Mouse (Mus musculus): ENCODE data around the gene Bcl7b.

Gene Bcl7b

DNA sequence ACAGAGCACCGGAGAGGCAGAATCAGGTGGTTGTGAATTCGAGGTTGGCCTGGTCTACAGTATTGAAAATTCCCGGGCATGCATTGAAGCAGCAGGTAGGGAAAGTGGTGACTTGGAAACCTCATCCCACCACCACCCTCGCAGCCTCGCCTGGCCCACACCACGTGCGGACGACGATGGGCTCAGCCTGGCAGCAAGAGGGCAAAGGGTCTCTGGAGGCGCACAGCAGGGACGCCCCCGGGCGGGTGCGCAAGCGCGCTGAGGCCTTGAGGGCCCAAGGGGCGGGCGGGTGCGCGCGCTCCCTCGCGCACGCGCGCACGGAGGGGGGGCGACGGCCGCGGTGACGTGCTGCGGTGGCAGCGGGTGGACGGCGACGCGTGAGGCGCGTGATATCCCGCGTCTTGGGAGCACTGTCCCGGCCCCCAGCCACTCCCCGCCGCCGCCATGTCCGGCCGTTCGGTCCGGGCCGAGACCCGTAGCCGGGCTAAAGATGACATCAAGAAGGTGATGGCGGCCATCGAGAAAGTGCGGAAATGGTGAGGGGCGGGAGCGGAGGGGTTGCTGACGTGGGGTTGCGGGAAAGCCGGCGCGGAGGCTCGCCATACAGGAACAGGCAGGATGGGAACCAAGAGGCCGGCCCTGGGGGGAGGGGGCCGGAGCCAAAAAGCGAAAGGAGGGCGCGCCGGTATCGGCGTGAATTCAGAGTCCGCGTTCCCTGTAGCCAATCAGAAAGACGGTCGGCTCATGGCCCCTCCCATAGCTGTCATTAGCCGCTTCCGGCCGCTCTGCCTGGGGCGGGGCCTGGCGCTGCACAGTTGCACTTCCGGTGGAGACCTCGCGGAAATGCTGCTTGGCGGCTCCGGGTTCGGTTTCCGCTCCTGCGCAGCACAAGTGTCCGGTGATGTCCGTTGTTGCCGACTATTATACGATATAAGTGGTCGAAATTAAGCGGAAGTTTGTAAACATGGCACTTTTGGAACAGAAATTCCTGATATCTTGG is at the start of gene Bcl7b:
Gene Bcl7b, plus strand, starts transcription at position 221 of the 1,000 bp plus-strand sequence.
- peak; percentile 96 for DNase-seq (ENCODE audit: low read depth, low spot score)

DNA sequence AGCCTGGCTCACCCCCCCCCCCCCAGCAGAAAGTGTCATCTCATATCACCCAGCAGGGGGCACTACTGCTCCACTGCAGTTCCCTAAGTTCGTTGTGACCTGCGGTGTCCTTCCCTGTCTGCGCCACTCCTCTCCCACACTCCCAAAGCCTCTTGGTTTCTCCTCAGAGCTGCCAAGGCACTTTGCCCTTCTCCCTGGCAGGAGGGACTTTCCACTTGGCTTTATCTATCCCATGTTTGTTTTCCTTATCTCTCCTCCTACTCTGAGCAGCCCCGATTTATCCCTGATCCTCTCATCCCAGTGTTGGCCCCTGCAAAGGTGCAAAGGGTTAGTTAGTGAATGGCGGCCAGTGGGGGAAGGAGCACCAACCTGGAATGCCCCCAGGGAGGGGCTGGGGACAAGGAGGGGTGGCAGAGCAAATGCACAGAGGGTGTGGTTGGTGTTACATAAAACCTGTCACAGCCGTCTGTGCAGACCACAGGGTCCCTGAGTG is 49.4 kb upstream of the Bcl7b start:
- DNase-seq (ENCODE audit: low read depth, low spot score) = peak; percentile 19

- DNase-seq (ENCODE audit: low read depth, low spot score) = no peak
These were observed 47.3 kb upstream of the Bcl7b start for GRCm38 (mm10) chr5:135120753-135121152.

- DNase-seq (ENCODE audit: low read depth, low spot score) = no peak
These were observed 42.0 kb upstream of the Bcl7b start for GRCm38 (mm10) chr5:135126121-135126520.

GRCm38 (mm10) chr5:135127669-135128068 is 40.4 kb upstream of the Bcl7b start:
- no peak for DNase-seq (ENCODE audit: low read depth, low spot score)

DNA sequence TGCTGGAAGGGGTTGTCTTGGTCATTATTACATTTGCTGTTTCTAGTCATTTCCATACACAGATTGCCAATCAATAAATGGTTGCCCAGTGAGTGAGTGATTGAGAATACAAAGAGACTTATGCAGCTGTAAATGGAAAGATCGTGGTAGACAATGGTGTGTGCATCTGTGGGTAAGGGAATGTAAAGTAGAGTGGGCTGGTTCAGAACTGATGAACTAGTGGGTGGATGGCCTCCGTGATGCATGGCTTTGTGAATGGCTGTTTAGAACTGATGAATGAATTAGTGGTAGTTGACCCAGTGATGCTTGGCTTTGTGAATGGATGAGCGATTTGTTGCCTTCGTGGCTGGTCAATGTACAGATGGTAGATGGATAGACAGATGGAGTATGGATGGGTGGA is 38.3 kb upstream of the Bcl7b start:
- DNase-seq (ENCODE audit: low read depth, low spot score) = no peak

DNA sequence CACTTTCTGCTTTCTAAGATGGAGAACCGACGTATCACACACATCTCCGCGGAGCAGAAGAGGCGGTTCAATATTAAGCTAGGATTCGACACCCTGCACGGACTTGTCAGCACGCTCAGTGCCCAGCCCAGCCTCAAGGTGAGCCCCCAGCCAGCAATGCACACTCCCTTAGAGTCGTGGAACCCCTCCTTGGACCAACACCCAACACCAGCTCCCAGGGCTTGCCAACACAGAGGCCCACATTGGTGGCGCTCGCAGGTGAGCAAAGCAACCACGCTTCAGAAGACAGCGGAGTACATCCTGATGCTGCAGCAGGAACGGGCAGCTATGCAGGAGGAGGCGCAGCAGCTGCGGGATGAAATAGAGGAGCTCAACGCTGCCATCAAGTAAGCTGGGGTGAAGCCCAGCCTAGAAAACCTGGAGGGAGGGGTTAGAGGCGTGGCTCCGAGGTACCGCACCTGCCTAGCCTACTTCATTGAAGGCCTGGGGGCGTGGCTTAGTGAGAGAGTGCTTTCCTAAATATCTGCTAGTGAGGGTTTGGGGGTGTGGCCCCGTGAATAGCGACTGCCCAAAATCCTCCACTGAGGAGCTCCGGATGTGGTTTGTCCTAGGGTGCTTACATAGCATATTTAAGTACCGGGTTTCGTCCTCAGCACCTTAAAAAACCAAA is 34.2 kb upstream of the Bcl7b start:
- DNase-seq (ENCODE audit: low read depth, low spot score) = no peak

DNA sequence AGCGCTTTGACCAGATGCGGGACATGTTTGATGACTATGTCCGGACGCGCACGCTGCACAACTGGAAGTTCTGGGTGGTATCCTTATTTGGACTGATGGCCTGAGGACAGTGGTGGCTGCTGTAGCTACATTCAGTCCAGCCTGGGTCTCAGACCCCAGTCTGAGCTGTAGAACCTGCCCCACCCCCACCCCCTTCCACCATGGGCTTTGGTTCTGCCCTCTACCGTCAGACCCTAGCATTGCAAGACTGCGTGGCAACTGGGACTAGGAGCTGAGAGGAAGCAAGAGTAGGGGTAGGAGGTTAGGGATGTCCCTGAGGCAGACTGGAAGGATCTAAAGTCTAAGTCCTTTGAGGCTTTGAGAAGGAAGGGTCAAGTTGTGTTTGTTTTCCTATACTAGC is 33.5 kb upstream of the Bcl7b start:
- no peak for DNase-seq (ENCODE audit: low read depth, low spot score)

- no peak for DNase-seq (ENCODE audit: low read depth, low spot score)
These were observed 28.2 kb upstream of the Bcl7b start for GRCm38 (mm10) chr5:135139881-135140280.

DNA sequence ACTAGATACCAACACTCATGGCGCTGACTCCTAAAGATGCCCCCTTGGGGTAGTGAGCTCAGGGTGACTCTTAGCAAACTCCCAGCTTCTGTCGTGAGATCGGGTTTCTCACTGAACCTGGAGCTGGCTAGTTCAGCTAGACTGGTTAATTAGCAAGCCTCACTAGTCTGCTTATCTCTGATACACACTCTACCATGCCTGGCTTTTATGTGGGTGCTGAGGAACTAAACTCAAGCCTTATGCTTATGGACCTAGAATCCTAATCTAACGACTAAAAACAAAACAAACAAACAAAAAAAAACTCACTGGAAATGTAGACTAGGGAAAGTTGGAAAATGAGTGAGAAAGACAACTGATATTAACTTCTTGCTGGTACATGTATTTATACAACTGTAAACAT is 23.6 kb upstream of the Bcl7b start:
- no peak for DNase-seq (ENCODE audit: low read depth, low spot score)

- DNase-seq (ENCODE audit: low read depth, low spot score) = no peak
These were observed 22.6 kb upstream of the Bcl7b start for GRCm38 (mm10) chr5:135145532-135145931.

- no peak for DNase-seq (ENCODE audit: low read depth, low spot score)
These were observed 22.1 kb upstream of the Bcl7b start for GRCm38 (mm10) chr5:135145955-135146354.

- DNase-seq (ENCODE audit: low read depth, low spot score) = no peak
These were observed 19.4 kb upstream of the Bcl7b start for GRCm38 (mm10) chr5:135148715-135149052.

DNA sequence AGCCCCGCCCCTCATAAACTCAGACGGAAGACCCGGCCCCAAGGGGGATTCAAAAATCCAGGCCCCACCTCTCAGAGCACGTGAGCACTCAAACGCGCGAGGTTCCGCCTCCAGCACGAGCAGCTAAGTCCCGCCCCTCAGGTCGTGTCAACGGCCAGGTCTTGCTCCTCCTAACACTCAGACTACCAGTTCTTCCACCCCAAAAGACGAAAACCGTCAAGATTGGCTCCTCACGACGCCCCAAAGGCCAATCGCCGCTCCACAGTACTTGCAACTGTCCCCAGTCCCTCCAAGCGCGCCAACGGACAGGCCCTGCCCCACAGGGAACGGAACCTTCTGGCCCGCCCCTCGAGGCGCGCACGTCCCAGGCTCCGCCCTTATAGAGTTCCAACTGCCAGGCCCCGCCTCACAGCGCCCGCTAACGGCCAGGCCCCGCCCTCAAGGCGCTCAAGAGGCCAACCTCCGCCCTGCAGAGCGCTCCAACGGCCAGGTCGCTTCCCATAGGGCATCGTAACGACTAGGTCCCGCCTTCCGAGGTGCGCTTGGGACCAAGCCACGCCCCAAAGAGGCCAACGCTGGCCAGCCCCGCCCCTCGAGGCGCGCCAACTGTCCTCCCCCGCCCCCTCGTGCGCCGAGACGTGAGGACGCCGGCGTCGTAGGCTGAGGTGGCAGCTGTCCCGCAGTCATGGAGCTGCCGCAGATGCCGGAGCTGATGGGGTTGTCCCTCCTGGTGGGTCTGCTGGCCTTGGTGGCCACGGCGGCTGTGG is 18.8 kb upstream of the Bcl7b start, which contains the start of gene Tbl2:
Gene Tbl2, plus strand, starts transcription at position 605 of the 767 bp plus-strand sequence.
- peak; percentile 98 for DNase-seq (ENCODE audit: low read depth, low spot score)

GRCm38 (mm10) chr5:135149820-135150178 is 18.3 kb upstream of the Bcl7b start:
- no peak for DNase-seq (ENCODE audit: low read depth, low spot score)

DNA sequence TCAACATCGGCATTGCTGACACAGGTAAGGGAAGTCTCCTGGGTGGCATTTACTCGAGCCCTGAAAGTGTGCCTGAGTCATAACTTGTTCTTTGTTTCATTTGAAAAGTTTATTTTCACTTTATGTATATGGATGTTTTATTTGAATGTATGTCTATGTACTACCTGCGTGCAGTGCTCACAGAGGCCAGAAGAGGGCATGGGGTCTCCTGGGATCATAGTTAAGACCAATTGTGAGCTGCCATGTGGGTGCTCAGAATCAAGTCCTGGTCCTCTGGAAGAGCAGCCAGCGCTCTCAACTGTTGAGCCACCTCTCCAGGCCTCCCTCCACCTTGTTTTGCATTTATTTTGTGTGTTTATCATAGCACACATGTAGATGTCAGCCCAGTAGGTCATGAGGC is 11.6 kb upstream of the Bcl7b start:
- DNase-seq (ENCODE audit: low read depth, low spot score) = no peak

- peak; percentile 57 for DNase-seq (ENCODE audit: low read depth, low spot score)
These were observed 6.9 kb upstream of the Bcl7b start for GRCm38 (mm10) chr5:135161221-135161620.

GRCm38 (mm10) chr5:135161650-135162049 is 6.4 kb upstream of the Bcl7b start:
- DNase-seq (ENCODE audit: low read depth, low spot score) = no peak

DNA sequence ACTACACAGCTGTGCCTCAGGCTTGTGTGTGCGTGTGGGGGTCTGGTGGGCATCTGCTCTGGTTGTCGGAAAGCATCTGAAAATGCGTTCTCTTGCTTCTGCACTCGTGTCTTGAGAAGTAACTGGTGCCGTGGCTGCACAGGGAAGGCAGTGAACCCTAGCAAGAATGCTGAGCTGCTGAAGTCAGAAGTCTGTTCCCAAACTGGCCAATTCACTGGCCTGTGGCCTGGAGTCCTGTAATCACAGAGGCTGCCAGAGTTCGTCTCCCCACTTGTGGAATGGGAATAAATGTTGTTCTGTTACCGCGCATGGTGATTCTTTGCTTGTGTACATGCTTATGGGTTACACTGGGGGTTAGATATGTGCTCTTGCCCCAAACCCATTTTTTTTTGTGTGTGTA is 5.7 kb upstream of the Bcl7b start:
- DNase-seq (ENCODE audit: low read depth, low spot score) = no peak

DNA sequence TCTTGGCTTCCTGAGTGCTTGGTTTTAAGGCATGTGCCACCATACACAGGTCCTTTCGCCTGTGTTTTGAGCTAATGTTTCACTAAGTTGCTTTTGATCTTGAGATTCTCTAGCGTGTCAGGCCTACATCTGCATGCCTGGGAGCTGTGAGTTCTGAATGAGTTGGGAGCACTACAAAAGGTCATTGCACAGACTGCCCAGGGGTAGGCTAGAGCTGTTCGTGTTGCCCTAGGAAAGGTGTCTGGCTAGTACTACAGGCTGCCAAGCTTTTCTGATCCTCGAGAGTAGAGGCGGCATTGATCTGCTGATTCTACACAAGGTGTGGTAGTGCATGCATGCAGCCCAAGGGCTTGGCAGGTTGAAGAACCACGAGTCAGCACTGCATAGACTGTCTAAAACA is 5.3 kb upstream of the Bcl7b start:
- DNase-seq (ENCODE audit: low read depth, low spot score) = no peak

DNA sequence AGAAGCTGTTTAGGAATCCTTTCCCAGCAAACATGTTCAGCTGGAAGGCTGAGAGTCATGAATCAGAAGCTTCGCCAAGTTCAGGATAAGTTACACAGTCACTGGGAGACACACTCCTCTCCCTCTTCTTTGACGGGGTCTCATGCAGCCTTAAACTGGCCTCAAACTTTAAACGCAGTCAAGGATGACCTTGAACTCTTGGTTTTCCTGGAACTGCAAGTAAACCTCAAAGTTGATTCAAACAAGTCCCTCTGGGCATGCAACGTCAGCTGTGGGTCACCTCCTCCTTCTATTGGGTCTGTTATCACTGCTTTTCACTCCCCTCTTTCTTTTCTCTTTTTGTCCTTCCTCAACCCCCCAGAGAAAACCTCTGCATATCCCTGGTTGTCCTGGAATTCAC is 1.2 kb upstream of the Bcl7b start:
- no peak for DNase-seq (ENCODE audit: low read depth, low spot score)

DNA sequence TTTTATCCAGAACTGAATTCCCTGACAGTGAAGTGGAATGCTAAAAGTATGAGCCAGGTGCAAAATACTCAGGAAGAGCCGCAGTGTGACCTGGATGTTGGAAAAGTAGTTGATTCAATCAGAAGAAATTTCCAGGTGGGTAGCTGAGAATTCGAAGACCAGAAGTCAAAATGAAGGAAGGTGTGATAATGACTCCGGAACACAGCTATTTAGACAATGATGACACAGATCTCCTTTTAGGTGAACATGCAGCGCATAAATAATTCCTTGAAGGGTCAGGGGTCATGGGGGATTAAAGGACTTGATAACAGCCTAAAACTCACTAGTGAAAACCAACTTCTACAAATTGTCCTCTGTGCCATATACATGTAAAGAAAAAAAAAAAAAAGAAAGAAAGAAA is 614 bp upstream of the Bcl7b start:
- no peak for DNase-seq (ENCODE audit: low read depth, low spot score)
